Mouse (Mus musculus): ENCODE data around the gene Dapp1. TPM values are rescaled to one million over a fixed set of nuclear protein-coding genes. Genes with fewer than 3 reads are reported as not detected.

Gene Dapp1
- polyA plus RNA-seq, 1 experiment = 0.16 TPM

DNA sequence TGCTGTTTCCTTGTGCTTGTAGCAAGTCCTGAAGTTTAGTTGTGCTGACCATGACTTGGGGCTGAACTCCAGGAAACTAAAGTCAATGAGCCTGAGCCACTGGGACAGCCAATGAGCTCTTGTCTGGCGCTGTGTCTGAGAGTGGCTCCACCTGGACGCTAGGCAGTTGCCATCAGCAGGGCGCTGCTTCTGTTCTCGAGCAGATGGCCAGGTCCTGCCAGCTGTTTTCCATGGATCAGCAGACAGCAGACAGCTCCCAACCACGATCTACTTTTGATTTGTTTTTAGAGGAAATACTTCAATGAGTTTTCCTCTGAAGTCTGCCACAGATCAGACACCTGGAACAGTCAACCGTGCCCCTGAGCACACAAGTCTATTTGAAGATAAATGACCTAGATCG, 48.6 kb downstream of the Dapp1 start:
- Histone ChIP-seq H3K79me2 (ENCODE audit: control insufficient read depth, insufficient read depth) (no peaks in the 10 kb centered on the region), H3K4me3 (no peak overlapping the region), H3K36me3 (ENCODE audit: control insufficient read depth, insufficient read depth) (no peaks in the 10 kb centered on the region), H3K4me2 (ENCODE audit: low read depth) (no peak overlapping the region), H3K27me3 (ENCODE audit: control insufficient read depth, insufficient read depth, insufficient read length) (no peaks in the 10 kb centered on the region), H3ac (ENCODE audit: control insufficient read depth, insufficient read length) (no peak overlapping the region)
- no peak for TF ChIP-seq MYOD1 (IDR thresholded peaks at IDR 0.05; ENCODE audit: control insufficient read depth in 1 of 3, insufficient read length in 2 of 3, low read depth in 2 of 3)
- no peak for TF ChIP-seq MAX (IDR thresholded peaks at IDR 0.05; ENCODE audit: low read depth)
- TF ChIP-seq SRF (IDR thresholded peaks at IDR 0.05; ENCODE audit: control insufficient read depth, insufficient read length, low read depth) = no peak
- no peak for TF ChIP-seq POLR2AphosphoS2 (IDR thresholded peaks at IDR 0.05; ENCODE audit: insufficient read length, low read depth)
- TF ChIP-seq MYOG (IDR thresholded peaks at IDR 0.05; ENCODE audit: control insufficient read depth in 1 of 3, insufficient read depth in 1 of 3, insufficient read length in 2 of 3, low read depth in 2 of 3) = no peak
- no peak for TF ChIP-seq TCF12 (IDR thresholded peaks at IDR 0.05; ENCODE audit: insufficient read depth, poor library complexity, severe bottlenecking)
- TF ChIP-seq USF1 (IDR thresholded peaks at IDR 0.05; ENCODE audit: low read depth) = no peak
- TF ChIP-seq E2F4 (IDR thresholded peaks at IDR 0.05; ENCODE audit: insufficient read depth) = no peak
- TF ChIP-seq TCF3 (IDR thresholded peaks at IDR 0.05; ENCODE audit: insufficient read length, low read depth) = no peak
- TF ChIP-seq CEBPB (IDR thresholded peaks at IDR 0.05; ENCODE audit: insufficient read depth, poor library complexity, severe bottlenecking) = no peak
- no peak for TF ChIP-seq POLR2A (IDR thresholded peaks at IDR 0.05; ENCODE audit: insufficient read length, low read depth)
- TF ChIP-seq REST (IDR thresholded peaks at IDR 0.05; ENCODE audit: insufficient read depth, insufficient read length) = no peak

DNA sequence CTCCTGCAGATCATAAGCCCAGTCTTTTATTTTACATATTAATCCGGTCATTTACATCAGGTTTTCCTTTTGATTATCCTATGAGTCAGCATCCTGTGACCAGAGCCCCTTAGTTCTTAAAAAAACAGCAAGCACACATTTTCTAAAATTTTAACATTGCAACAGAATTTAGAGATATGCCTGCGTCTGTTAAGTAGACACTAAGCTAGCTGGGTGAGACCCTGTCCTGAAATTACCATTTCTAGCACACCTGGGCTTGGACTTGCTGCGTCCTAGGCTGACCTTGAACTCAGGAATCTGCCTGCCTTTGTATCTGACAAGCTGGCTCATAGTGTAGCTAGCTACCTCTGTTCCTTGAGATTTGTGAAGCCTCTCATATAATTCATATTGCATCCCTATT, 51.4 kb downstream of the Dapp1 start:
- H3K79me2 ChIP-seq (ENCODE audit: control insufficient read depth, insufficient read depth) = no peaks in the 10 kb centered on the region
- H3K27me3 ChIP-seq (ENCODE audit: control insufficient read depth, insufficient read depth, insufficient read length) = no peaks in the 10 kb centered on the region
- H3K4me2 ChIP-seq (ENCODE audit: low read depth) = no peak overlapping the region
- H3K36me3 ChIP-seq (ENCODE audit: control insufficient read depth, insufficient read depth) = peaks cover 4% of the 10 kb centered on the region
- TF ChIP-seq E2F4 (IDR thresholded peaks at IDR 0.05; ENCODE audit: insufficient read depth) (no peak), MAX (IDR thresholded peaks at IDR 0.05; ENCODE audit: low read depth) (no peak), TCF12 (IDR thresholded peaks at IDR 0.05; ENCODE audit: insufficient read depth, poor library complexity, severe bottlenecking) (no peak)
- H3K4me3 ChIP-seq = no peak overlapping the region
- no peak overlapping the region for H3ac ChIP-seq (ENCODE audit: control insufficient read depth, insufficient read length)

DNA sequence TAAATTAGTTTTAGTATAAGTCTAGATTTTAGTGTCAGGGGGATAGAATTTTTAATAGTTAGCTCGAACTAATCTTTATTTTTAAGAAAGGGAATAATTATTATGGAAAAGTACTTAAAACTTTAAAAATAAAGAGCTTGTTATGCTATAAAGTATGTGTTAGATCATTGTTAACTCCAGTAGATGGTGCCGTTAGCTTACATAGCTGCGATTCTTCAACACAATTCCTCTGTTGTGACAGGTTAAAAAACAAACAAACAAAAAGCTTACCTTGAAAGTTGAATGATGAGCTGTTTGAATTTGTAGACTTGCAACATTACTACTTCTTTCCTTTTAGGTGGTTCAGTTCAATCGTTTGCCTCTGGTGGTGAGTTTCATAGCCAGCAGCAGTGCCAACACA, 54.3 kb downstream of the Dapp1 start:
- H3K27me3 ChIP-seq (ENCODE audit: control insufficient read depth, insufficient read depth, insufficient read length) = no peaks in the 10 kb centered on the region
- H3K4me3 ChIP-seq = no peak overlapping the region
- H3K36me3 ChIP-seq (ENCODE audit: control insufficient read depth, insufficient read depth) = peaks cover 14% of the 10 kb centered on the region
- no peak overlapping the region for H3K4me2 ChIP-seq (ENCODE audit: low read depth)
- TF ChIP-seq POLR2AphosphoS2 (IDR thresholded peaks at IDR 0.05; ENCODE audit: insufficient read length, low read depth) = no peak
- no peak for TF ChIP-seq SRF (IDR thresholded peaks at IDR 0.05; ENCODE audit: control insufficient read depth, insufficient read length, low read depth)
- TF ChIP-seq E2F4 (IDR thresholded peaks at IDR 0.05; ENCODE audit: insufficient read depth) = no peak
- no peak for TF ChIP-seq MYOG (IDR thresholded peaks at IDR 0.05; ENCODE audit: control insufficient read depth in 1 of 3, insufficient read depth in 1 of 3, insufficient read length in 2 of 3, low read depth in 2 of 3)
- TF ChIP-seq MYOD1 (IDR thresholded peaks at IDR 0.05; ENCODE audit: control insufficient read depth in 1 of 3, insufficient read length in 2 of 3, low read depth in 2 of 3) = no peak
- TF ChIP-seq MAX (IDR thresholded peaks at IDR 0.05; ENCODE audit: low read depth) = no peak
- H3ac ChIP-seq (ENCODE audit: control insufficient read depth, insufficient read length) = no peak overlapping the region
- H3K79me2 ChIP-seq (ENCODE audit: control insufficient read depth, insufficient read depth) = peaks cover 2% of the 10 kb centered on the region

DNA sequence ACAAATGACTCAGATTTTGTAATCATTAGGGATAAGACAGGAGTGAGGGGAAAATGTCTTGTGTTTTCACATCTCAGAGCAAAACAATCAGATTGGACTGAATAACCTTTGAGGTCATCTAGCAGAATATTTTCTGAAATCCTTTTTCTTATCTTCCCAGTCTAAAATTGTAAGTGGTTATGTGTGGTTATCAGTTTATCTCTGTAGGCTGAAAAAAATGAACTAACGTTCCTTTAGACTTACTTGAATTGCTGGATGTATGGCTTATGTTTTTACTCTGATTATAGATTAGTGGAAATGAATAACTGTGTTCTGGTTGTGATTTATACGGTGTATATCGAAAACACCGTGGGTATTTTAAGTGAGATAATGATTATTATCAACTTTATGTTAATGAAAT, 60.8 kb downstream of the Dapp1 start:
- no peak for TF ChIP-seq MYOD1 (IDR thresholded peaks at IDR 0.05; ENCODE audit: control insufficient read depth in 1 of 3, insufficient read length in 2 of 3, low read depth in 2 of 3)
- TF ChIP-seq TCF12 (IDR thresholded peaks at IDR 0.05; ENCODE audit: insufficient read depth, poor library complexity, severe bottlenecking) = no peak
- TF ChIP-seq SRF (IDR thresholded peaks at IDR 0.05; ENCODE audit: control insufficient read depth, insufficient read length, low read depth) = no peak
- TF ChIP-seq POLR2A (IDR thresholded peaks at IDR 0.05; ENCODE audit: insufficient read length, low read depth) = no peak
- no peak for TF ChIP-seq CEBPB (IDR thresholded peaks at IDR 0.05; ENCODE audit: insufficient read depth, poor library complexity, severe bottlenecking)
- TF ChIP-seq TCF3 (IDR thresholded peaks at IDR 0.05; ENCODE audit: insufficient read length, low read depth) = no peak
- no peak for TF ChIP-seq POLR2AphosphoS2 (IDR thresholded peaks at IDR 0.05; ENCODE audit: insufficient read length, low read depth)
- TF ChIP-seq REST (IDR thresholded peaks at IDR 0.05; ENCODE audit: insufficient read depth, insufficient read length) = no peak
- TF ChIP-seq E2F4 (IDR thresholded peaks at IDR 0.05; ENCODE audit: insufficient read depth) = no peak
- no peak for TF ChIP-seq MAX (IDR thresholded peaks at IDR 0.05; ENCODE audit: low read depth)
- no peak for TF ChIP-seq USF1 (IDR thresholded peaks at IDR 0.05; ENCODE audit: low read depth)
- TF ChIP-seq MYOG (IDR thresholded peaks at IDR 0.05; ENCODE audit: control insufficient read depth in 1 of 3, insufficient read depth in 1 of 3, insufficient read length in 2 of 3, low read depth in 2 of 3) = no peak
- Histone ChIP-seq H3K36me3 (ENCODE audit: control insufficient read depth, insufficient read depth) (peaks cover 12% of the 10 kb centered on the region), H3K4me2 (ENCODE audit: low read depth) (no peak overlapping the region), H3K79me2 (ENCODE audit: control insufficient read depth, insufficient read depth) (peaks cover 24% of the 10 kb centered on the region), H3ac (ENCODE audit: control insufficient read depth, insufficient read length) (no peak overlapping the region), H3K27me3 (ENCODE audit: control insufficient read depth, insufficient read depth, insufficient read length) (no peaks in the 10 kb centered on the region), H3K4me3 (no peak overlapping the region)

DNA sequence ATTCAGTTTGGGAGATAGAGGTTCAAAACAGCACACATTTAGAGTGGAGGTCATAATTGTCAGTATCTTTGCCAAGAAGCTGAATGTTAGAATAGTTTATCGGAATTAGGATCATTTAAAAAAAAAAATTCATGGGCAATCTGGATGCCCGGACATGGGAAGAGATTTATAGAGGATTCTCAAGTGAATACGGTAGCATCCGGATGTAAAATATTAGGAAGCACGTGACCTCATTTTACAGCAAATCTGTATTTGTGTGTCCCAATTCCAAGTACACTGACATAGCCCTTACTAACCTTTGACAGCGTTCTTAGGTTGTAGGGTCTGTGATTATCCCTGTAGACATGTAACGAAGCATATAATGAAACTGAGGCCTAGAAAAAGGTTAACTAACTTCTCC, 61.9 kb downstream of the Dapp1 start:
- H3ac ChIP-seq (ENCODE audit: control insufficient read depth, insufficient read length) = peak overlapping the region; percentile 45
- H3K4me2 ChIP-seq (ENCODE audit: low read depth) = peak overlapping the region; percentile 71
- peaks cover 8% of the 10 kb centered on the region for H3K36me3 ChIP-seq (ENCODE audit: control insufficient read depth, insufficient read depth)
- TF ChIP-seq TCF12 (IDR thresholded peaks at IDR 0.05; ENCODE audit: insufficient read depth, poor library complexity, severe bottlenecking) (no peak), TCF3 (IDR thresholded peaks at IDR 0.05; ENCODE audit: insufficient read length, low read depth) (no peak)
- no peaks in the 10 kb centered on the region for H3K27me3 ChIP-seq (ENCODE audit: control insufficient read depth, insufficient read depth, insufficient read length)
- H3K79me2 ChIP-seq (ENCODE audit: control insufficient read depth, insufficient read depth) = peaks cover 24% of the 10 kb centered on the region
- H3K4me3 ChIP-seq = peak overlapping the region; percentile 87

Data from myocyte (in vitro differentiated cells).